ENCODE assay signal across 24 mouse cellular contexts in the genomic region with DNA sequence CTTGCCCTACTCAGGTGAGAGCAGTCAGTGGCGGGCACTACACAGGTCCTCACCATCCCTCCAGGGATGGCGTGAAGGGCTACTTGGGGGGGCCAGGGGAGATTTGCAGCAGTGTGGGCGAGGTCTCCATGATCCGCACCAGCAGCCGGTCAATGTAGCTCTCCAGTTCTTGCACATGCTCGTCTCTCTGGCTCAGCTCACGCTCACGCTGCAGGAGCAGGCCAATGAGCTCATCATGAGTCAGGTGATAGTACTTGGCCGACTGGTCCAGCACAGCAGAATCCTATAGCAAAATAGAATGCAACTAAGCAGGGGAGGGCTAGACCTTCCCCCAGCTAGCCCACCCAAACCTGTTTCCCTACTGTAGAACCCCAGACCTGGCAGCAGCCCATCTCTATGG. TPM values are rescaled to one million over a fixed set of nuclear protein-coding genes. Genes with fewer than 3 reads are reported as not detected.
DNase-seq lines count a peak whose midpoint lies in the region; ATAC-seq and TF ChIP-seq lines count a peak whose summit lies in the region.
"Had no signal": no experiment of that assay in that cellular context is flagged by ENCODE, and none has a peak within 500 bp of the region (broad histone marks: within the 10 kb centered on the region; RNA-seq: fewer than 3 reads in every experiment).

No protein-coding gene starts in this region.

- no peak overlapping the region for H3K9ac ChIP-seq in midbrain, postnatal 0 days (replicated peaks; ENCODE audit: low read length, poor library complexity, severe bottlenecking)
- H3K9ac ChIP-seq: forebrain, embryonic 15.5 days; heart, embryonic 15.5 days; hindbrain, embryonic 13.5 days; limb, embryonic 12.5 days; liver, postnatal 0 days; neural tube, embryonic 15.5 days had no signal

- WGBS in midbrain, postnatal 0 days = 92% methylated on average over 9 of the region's 9 CpGs

- no peaks in the 10 kb centered on the region for H3K27me3 ChIP-seq in midbrain, postnatal 0 days (ENCODE audit: insufficient read depth, low read length)
- H3K27me3 ChIP-seq: forebrain, embryonic 15.5 days; heart, embryonic 15.5 days; neural tube, embryonic 15.5 days had no signal

- peaks cover 35% of the 10 kb centered on the region for H3K36me3 ChIP-seq in midbrain, postnatal 0 days (ENCODE audit: insufficient read depth, low read length)
- H3K36me3 ChIP-seq: embryonic facial prominence, embryonic 10.5 days; forebrain, embryonic 15.5 days; midbrain, embryonic 10.5 days had no signal

- no peak for TF ChIP-seq CTCF in left cerebral cortex, adult 2 months (IDR thresholded peaks at IDR 0.05)
- TF ChIP-seq CTCF in midbrain, postnatal 0 days (IDR thresholded peaks at IDR 0.05) = no peak

- no peak overlapping the region for H3K4me2 ChIP-seq in midbrain, postnatal 0 days (ENCODE audit: low read depth, low read length, poor library complexity, severe bottlenecking)
- H3K4me2 ChIP-seq: forebrain, embryonic 15.5 days; heart, embryonic 15.5 days; hindbrain, embryonic 13.5 days; limb, embryonic 12.5 days; liver, embryonic 11.5 days; neural tube, embryonic 15.5 days had no signal

- DNase-seq in adrenal gland, adult 2 months = peak; percentile 43
- DNase-seq in adrenal gland, adult 8-10 months = no peak
- DNase-seq in frontal cortex, postnatal 25 days (ENCODE audit: low spot score in 2 of 2) = no peak
- DNase-seq in left cerebral cortex, adult 2 months (ENCODE audit: extremely low spot score in 1 of 2, low spot score in 2 of 2) = peak; percentile 18 to 41
- DNase-seq in left cerebral cortex, adult 11 months (ENCODE audit: low spot score) = no peak
- DNase-seq in left cerebral cortex, postnatal 36 days (ENCODE audit: low spot score in 2 of 2) = peak; percentile 53 to 63
- DNase-seq in midbrain, postnatal 0 days (ENCODE audit: low spot score) = no peak
- DNase-seq: gastrocnemius, adult 2 months; heart, postnatal 36 days; kidney, adult 11 months; liver, postnatal 0 days; lung, postnatal 10 days; thymus, postnatal 14 days had no signal

- no peaks in the 10 kb centered on the region for H3K4me1 ChIP-seq in midbrain, postnatal 0 days (ENCODE audit: insufficient read depth, low read length)

- no peak overlapping the region for H3K4me3 ChIP-seq in left cerebral cortex, adult 2 months
- no peak overlapping the region for H3K4me3 ChIP-seq in midbrain, postnatal 0 days (ENCODE audit: low read depth, low read length)
- H3K4me3 ChIP-seq: embryonic facial prominence, embryonic 10.5 days; forebrain, embryonic 15.5 days; gastrocnemius, adult 2 months; heart, embryonic 15.5 days; hindbrain, embryonic 13.5 days; limb, embryonic 12.5 days; midbrain, embryonic 10.5 days; neural tube, embryonic 15.5 days had no signal

- intact Hi-C loops in left cerebral cortex, adult 2 months (cut with DNase I) = no loop called here
- intact Hi-C loops in left cerebral cortex, postnatal 36 days (cut with DNase I) = no loop called here

- ATAC-seq in frontal cortex, adult (ENCODE audit: low TSS enrichment) = peak; percentile 24; the same call in 1 of the 2 replicates
- no peak for ATAC-seq in midbrain, postnatal 0 days (ENCODE audit: low FRiP score)
- ATAC-seq: forebrain, embryonic 15.5 days; liver, postnatal 0 days; midbrain, embryonic 16.5 days had no signal

- no peaks in the 10 kb centered on the region for H3K9me3 ChIP-seq in midbrain, postnatal 0 days (ENCODE audit: low read length)
- H3K9me3 ChIP-seq: embryonic facial prominence, embryonic 10.5 days; forebrain, embryonic 15.5 days; heart, embryonic 15.5 days; hindbrain, embryonic 13.5 days; limb, embryonic 12.5 days; midbrain, embryonic 10.5 days; neural tube, embryonic 15.5 days had no signal

- peak overlapping the region; percentile 20 for H3K27ac ChIP-seq in left cerebral cortex, adult 2 months
- H3K27ac ChIP-seq in midbrain, postnatal 0 days (ENCODE audit: low read depth, low read length) = no peak overlapping the region
- H3K27ac ChIP-seq: embryonic facial prominence, embryonic 10.5 days; forebrain, embryonic 15.5 days; gastrocnemius, adult 2 months; heart, embryonic 15.5 days; hindbrain, embryonic 13.5 days; kidney, postnatal 0 days; limb, embryonic 12.5 days; midbrain, embryonic 10.5 days; neural tube, embryonic 15.5 days had no signal

RNA-seq across cellular contexts. Expression of a gene that starts 3.7 kb away (rescaled TPM):
- total RNA-seq in adrenal gland, adult 2 months (2021) = 10 to 100 TPM; 26.1 to 36.3 TPM
- 9.0 and 29.0 TPM in 2 replicates for polyA plus RNA-seq in adrenal gland, adult 2 months (2012; rRNA removed)
- total RNA-seq in adrenal gland, adult 8-10 months (2022) = 10 to 100 TPM; 16.2 to 27.2 (median 21.0) TPM
- 100 to 1,000 TPM; 161 to 173 TPM for total RNA-seq in left cerebral cortex, adult 2 months (2021)
- 100 to 1,000 TPM; 172 to 183 TPM for total RNA-seq in left cerebral cortex, postnatal 36 days (2021)
- 98.6 and 135 TPM in 2 replicates for total RNA-seq in midbrain, postnatal 0 days (2014; rRNA removed)
- 76.1 and 76.3 TPM in 2 replicates for polyA plus RNA-seq in midbrain, postnatal 0 days (2015; fragmentation: Nextera tagmentation; extraction: Ambion mirVana)

RNA-seq across cellular contexts. Expression of a gene that starts 37.5 kb away (rescaled TPM):
- total RNA-seq in adrenal gland, adult 2 months (2021) = 10 to 100 TPM; 22.7 to 47.7 TPM
- polyA plus RNA-seq in adrenal gland, adult 2 months (2012; rRNA removed) = 33.7 and 35.4 TPM in 2 replicates
- total RNA-seq in adrenal gland, adult 8-10 months (2022) = 10 to 100 TPM; 41.7 to 59.0 (median 53.0) TPM
- total RNA-seq in left cerebral cortex, adult 2 months (2021) = 10 to 100 TPM; 74.5 to 78.6 TPM
- 10 to 100 TPM; 67.8 to 76.6 TPM for total RNA-seq in left cerebral cortex, postnatal 36 days (2021)
- total RNA-seq in midbrain, postnatal 0 days (2014; rRNA removed) = 52.9 and 65.5 TPM in 2 replicates
- polyA plus RNA-seq in midbrain, postnatal 0 days (2015; fragmentation: Nextera tagmentation; extraction: Ambion mirVana) = 24.3 and 27.2 TPM in 2 replicates

Comparison
In these comparisons a context has a peak if more than half of its experiments do, and no peak if none do; other contexts are left out.
1. DNase-seq: peak in adrenal gland, adult 2 months (single experiment), left cerebral cortex, adult 2 months (2 of 2) and left cerebral cortex, postnatal 36 days (2 of 2); none in adrenal gland, adult 8-10 months (single experiment), frontal cortex, postnatal 25 days (0 of 2), left cerebral cortex, adult 11 months (single experiment) and midbrain, postnatal 0 days (single experiment).